Mouse (Mus musculus): ENCODE measurements around the gene Rin2. TPM values are rescaled to one million over a fixed set of nuclear protein-coding genes. Genes with fewer than 3 reads are reported as not detected.

Gene Rin2
- total RNA-seq, 2 experiments from 2014 or later, result 2.1 to 2.9 TPM

GRCm38 (mm10) chr2:145822783-145823729, 148.0 kb downstream of the Rin2 start:
- no peak for ATAC-seq (replicated peaks; ENCODE audit: poor library complexity)

GRCm38 (mm10) chr2:145824749-145825148, 149.7 kb downstream of the Rin2 start:
- peak; percentile 56 for ATAC-seq (replicated peaks; ENCODE audit: poor library complexity)

- no peak for ATAC-seq (replicated peaks; ENCODE audit: poor library complexity)
Observed at GRCm38 (mm10) chr2:145825221-145825620, 150.2 kb downstream of the Rin2 start.

- ATAC-seq (replicated peaks; ENCODE audit: poor library complexity), result no peak
Observed at GRCm38 (mm10) chr2:145827930-145828329, 152.9 kb downstream of the Rin2 start.

- ATAC-seq (replicated peaks; ENCODE audit: poor library complexity), result no peak
Observed at GRCm38 (mm10) chr2:145828603-145829002, 153.6 kb downstream of the Rin2 start.

- no peak for ATAC-seq (replicated peaks; ENCODE audit: poor library complexity)
Observed at GRCm38 (mm10) chr2:145829231-145829630, 154.2 kb downstream of the Rin2 start.

- ATAC-seq (replicated peaks; ENCODE audit: poor library complexity), result no peak
Observed at GRCm38 (mm10) chr2:145830417-145830816, 155.4 kb downstream of the Rin2 start.

- ATAC-seq (replicated peaks; ENCODE audit: poor library complexity), result peak; percentile 87
Observed at GRCm38 (mm10) chr2:145831949-145832835, 157.2 kb downstream of the Rin2 start.

GRCm38 (mm10) chr2:145832836-145833221, 157.8 kb downstream of the Rin2 start:
- peak; percentile 49 for ATAC-seq (replicated peaks; ENCODE audit: poor library complexity)

GRCm38 (mm10) chr2:145833341-145833740, 158.3 kb downstream of the Rin2 start:
- ATAC-seq (replicated peaks; ENCODE audit: poor library complexity), result no peak

GRCm38 (mm10) chr2:145835920-145836319, 160.9 kb downstream of the Rin2 start:
- ATAC-seq (replicated peaks; ENCODE audit: poor library complexity), result no peak

- no peak for ATAC-seq (replicated peaks; ENCODE audit: poor library complexity)
Observed at GRCm38 (mm10) chr2:145838675-145839074, 163.7 kb downstream of the Rin2 start.

GRCm38 (mm10) chr2:145839565-145840315, 164.7 kb downstream of the Rin2 start:
- no peak for ATAC-seq (replicated peaks; ENCODE audit: poor library complexity)

GRCm38 (mm10) chr2:145840320-145840719, 165.3 kb downstream of the Rin2 start:
- ATAC-seq (replicated peaks; ENCODE audit: poor library complexity), result no peak

GRCm38 (mm10) chr2:145840910-145841870, 166.2 kb downstream of the Rin2 start:
- no peak for ATAC-seq (replicated peaks; ENCODE audit: poor library complexity)

GRCm38 (mm10) chr2:145843322-145843721, 168.3 kb downstream of the Rin2 start:
- ATAC-seq (replicated peaks; ENCODE audit: poor library complexity), result no peak

GRCm38 (mm10) chr2:145846595-145846994, 171.6 kb downstream of the Rin2 start:
- no peak for ATAC-seq (replicated peaks; ENCODE audit: poor library complexity)

GRCm38 (mm10) chr2:145849170-145849905, 174.3 kb downstream of the Rin2 start:
- no peak for ATAC-seq (replicated peaks; ENCODE audit: poor library complexity)

GRCm38 (mm10) chr2:145850779-145851178, 175.8 kb downstream of the Rin2 start:
- no peak for ATAC-seq (replicated peaks; ENCODE audit: poor library complexity)

Measured in megakaryocyte progenitor cell, adult 5-6 weeks (primary cell).